Mouse (Mus musculus) liver (tissue): Measurements from ENCODE around the gene Cnfn.
"Not testable (repeated sequence)": the region's sequence is repeated elsewhere in the genome, so short reads cannot be mapped to it uniquely, and the experiment has no call there.

ENCODE experiments used
- DNase-seq: peaks from one replicate; pipeline ENCODE4 v3.0.0-alpha.2; 2020; ENCODE audit warnings: mixed read lengths

The Cnfn gene

GRCm38 (mm10) chr7:25369058-25369749 lies at the start of gene Cnfn:
TSS of gene Cnfn (minus strand) at chr7:25369724.
- no peak for DNase-seq

- DNase-seq: peak; percentile 32
These were observed 48.1 kb upstream of the Cnfn start for GRCm38 (mm10) chr7:25417597-25417996.

- no peak for DNase-seq
These were observed 43.4 kb upstream of the Cnfn start, which contains the start of gene Cxcl17 for GRCm38 (mm10) chr7:25412833-25413441. TSS of gene Cxcl17 (minus strand) at chr7:25412886.

- DNase-seq: no peak
These were observed 42.3 kb upstream of the Cnfn start for GRCm38 (mm10) chr7:25411861-25412260.

GRCm38 (mm10) chr7:25410969-25411615 lies 41.6 kb upstream of the Cnfn start:
- DNase-seq: no peak

GRCm38 (mm10) chr7:25409114-25409760 lies 39.7 kb upstream of the Cnfn start:
- peak; percentile 23 for DNase-seq

GRCm38 (mm10) chr7:25406468-25406867 lies 36.9 kb upstream of the Cnfn start:
- DNase-seq: no peak

- peak; percentile 66 for DNase-seq
These were observed 33.2 kb upstream of the Cnfn start for GRCm38 (mm10) chr7:25402671-25403101.

- DNase-seq: no peak
These were observed 32.5 kb upstream of the Cnfn start for GRCm38 (mm10) chr7:25401986-25402385.

- DNase-seq: no peak
These were observed 32.0 kb upstream of the Cnfn start for GRCm38 (mm10) chr7:25401551-25401950.

- DNase-seq: not testable (repeated sequence)
These were observed 29.5 kb upstream of the Cnfn start for GRCm38 (mm10) chr7:25399028-25399427.

- DNase-seq: no peak
These were observed 29.1 kb upstream of the Cnfn start, which contains the start of gene Lipe for GRCm38 (mm10) chr7:25398610-25399009. TSS of gene Lipe (minus strand) at chr7:25398710.

GRCm38 (mm10) chr7:25396621-25397020 lies 27.1 kb upstream of the Cnfn start:
- DNase-seq: no peak

GRCm38 (mm10) chr7:25395558-25396521 lies 26.3 kb upstream of the Cnfn start:
- peak; percentile 93 for DNase-seq

- DNase-seq: peak; percentile 17
These were observed 25.6 kb upstream of the Cnfn start for GRCm38 (mm10) chr7:25395186-25395557.

GRCm38 (mm10) chr7:25394754-25395153 lies 25.2 kb upstream of the Cnfn start:
- no peak for DNase-seq

GRCm38 (mm10) chr7:25393451-25394210 lies 24.1 kb upstream of the Cnfn start:
- no peak for DNase-seq

- DNase-seq: no peak
These were observed 23.3 kb upstream of the Cnfn start for GRCm38 (mm10) chr7:25392851-25393250.

GRCm38 (mm10) chr7:25391856-25392453 lies 22.4 kb upstream of the Cnfn start:
- DNase-seq: no peak

- no peak for DNase-seq
These were observed 21.5 kb upstream of the Cnfn start for GRCm38 (mm10) chr7:25390986-25391385.
